Mouse (Mus musculus) bone marrow, adult 2 months (tissue): ENCODE measurements around the gene Arid4a. TPM values are rescaled to one million over a fixed set of nuclear protein-coding genes. Genes with fewer than 3 reads are reported as not detected.
A peak's percentile ranks its signal among the peaks of the same experiment; 100 is the strongest.
"Not testable (repeated sequence)": the region's sequence is repeated elsewhere in the genome, so short reads cannot be mapped to it uniquely, and the experiment has no call there.

Experiments
- H3K27ac ChIP-seq: fragments of 200-500 bp; 2 replicates; pipeline ENCODE4 v1.5.1; 2012; ENCODE audit warnings: low read depth, mild to moderate bottlenecking, control low read depth, inconsistent platforms, low read length; ENCODE audit not compliant: control insufficient read depth, poor library complexity, insufficient read depth
- H3K4me1 ChIP-seq: fragments of 200-500 bp; 2 replicates; pipeline ENCODE4 v1.6.1; 2011; ENCODE audit warnings: low read length; ENCODE audit not compliant: control insufficient read depth, insufficient read depth
- H3K4me3 ChIP-seq: fragments of 200-500 bp; replicated peaks from 2 replicates; pipeline ENCODE3; 2011; ENCODE audit warnings: mild to moderate bottlenecking, low read depth, low read length, control low read depth; ENCODE audit not compliant: control insufficient read depth
- CTCF ChIP-seq: fragments of 200-500 bp; IDR thresholded peaks from 2 replicates; pipeline ENCODE4 v1.5.1; 2011; ENCODE audit warnings: low read length, control low read depth; ENCODE audit not compliant: control insufficient read depth, insufficient read depth
- POLR2A ChIP-seq: fragments of 200-500 bp; IDR thresholded peaks from 2 replicates; pipeline ENCODE4 v1.6.1; 2011; ENCODE audit warnings: low read depth, mild to moderate bottlenecking, control low read depth, low read length, borderline replicate concordance; ENCODE audit not compliant: control insufficient read depth
- WGBS: fragments of 180-500 bp; shearing (Covaris S2); methylation state at CpG from one replicate; pipeline ENCODE4 v1.1.7; 2018; 5-methylcytosine and 5-hydroxymethylcytosine counted together
- polyA plus RNA-seq: library from polyadenylated mRNA; stranded (reverse); fragments of >200 nt; gene quantifications from 2 replicates; pipeline ENCODE4 v1.2.4, GENCODE M21; 2011; ENCODE audit warnings: low replicate concordance; ENCODE audit not compliant: missing spikeins, insufficient read depth, insufficient read length

The Arid4a gene
- polyA plus RNA-seq, 1 experiment = 58.7 TPM

DNA sequence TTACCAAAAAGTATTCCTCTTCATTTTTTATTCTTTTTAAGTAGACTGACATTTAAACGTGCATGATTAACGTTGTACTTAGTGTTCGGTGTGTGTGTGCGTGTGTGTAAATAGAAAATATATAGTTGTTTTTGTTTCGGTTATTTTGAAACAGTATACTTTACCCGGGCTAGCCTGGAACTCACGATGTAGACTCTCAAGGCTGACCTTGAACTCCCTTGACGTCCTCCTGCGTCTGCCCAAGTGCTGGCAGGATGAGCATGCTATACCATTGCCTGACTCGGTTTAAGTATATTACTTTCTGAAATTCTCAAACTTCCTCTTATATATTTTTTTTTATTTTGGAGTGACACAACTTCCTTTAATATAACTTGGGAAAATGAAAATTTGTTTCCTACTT is 2.0 kb downstream of the Arid4a start:
- Histone ChIP-seq H3K27ac (no peak overlapping the region), H3K4me3 (no peak overlapping the region), H3K4me1 (no peaks in the 10 kb centered on the region; the same call in 1 of the 2 replicates)
- 28% methylated on average over 10 of the region's 10 CpGs for WGBS
- TF ChIP-seq POLR2A (no peak), CTCF (no peak)

DNA sequence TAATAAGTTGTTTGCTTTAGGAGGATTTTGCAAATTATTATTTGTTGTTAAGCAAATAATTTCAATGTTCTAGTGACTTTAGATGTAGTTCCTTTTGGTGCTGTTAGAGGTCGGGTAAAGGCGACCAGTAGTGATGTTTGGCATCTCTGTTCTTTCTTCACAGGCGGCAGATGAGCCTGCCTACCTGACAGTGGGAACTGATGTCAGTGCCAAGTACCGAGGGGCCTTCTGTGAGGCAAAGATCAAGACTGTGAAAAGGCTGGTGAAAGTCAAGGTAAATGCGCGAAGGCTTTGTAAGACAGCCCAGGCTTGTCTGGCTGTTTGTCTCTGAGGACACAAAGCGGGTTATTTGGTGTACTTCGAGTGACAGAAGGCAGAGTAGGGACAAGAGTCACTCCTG is 3.4 kb downstream of the Arid4a start:
- Histone ChIP-seq H3K4me1 (no peaks in the 10 kb centered on the region; the same call in 1 of the 2 replicates), H3K27ac (no peak overlapping the region), H3K4me3 (no peak overlapping the region)
- TF ChIP-seq CTCF (no peak), POLR2A (no peak)
- WGBS = 89% methylated on average over 8 of the region's 8 CpGs

DNA sequence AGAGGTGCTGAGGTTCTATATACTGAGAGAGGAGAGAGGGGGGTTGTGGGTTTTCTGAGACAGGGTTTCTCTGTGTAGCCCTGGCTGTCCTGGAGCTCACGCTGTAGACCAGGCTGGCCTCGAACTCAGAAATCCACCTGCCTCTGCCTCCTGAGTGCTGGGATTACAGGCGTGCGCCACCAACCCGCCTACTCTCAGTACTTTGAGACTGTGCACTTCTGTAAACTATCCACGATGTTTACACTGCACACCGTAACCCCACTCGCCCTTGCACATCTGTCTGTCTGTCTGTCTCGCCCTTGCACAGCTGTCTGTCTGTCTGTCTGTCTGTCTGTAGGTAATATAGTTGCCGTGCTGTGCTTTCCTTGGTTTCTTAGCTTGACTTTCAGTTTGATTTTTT is 8.6 kb downstream of the Arid4a start:
- Histone ChIP-seq H3K4me3 (no peak overlapping the region), H3K27ac (no peak overlapping the region), H3K4me1 (no peaks in the 10 kb centered on the region)
- no peak for TF ChIP-seq CTCF
- TF ChIP-seq POLR2A = no peak
- WGBS = 93% methylated on average over 10 of the region's 10 CpGs

DNA sequence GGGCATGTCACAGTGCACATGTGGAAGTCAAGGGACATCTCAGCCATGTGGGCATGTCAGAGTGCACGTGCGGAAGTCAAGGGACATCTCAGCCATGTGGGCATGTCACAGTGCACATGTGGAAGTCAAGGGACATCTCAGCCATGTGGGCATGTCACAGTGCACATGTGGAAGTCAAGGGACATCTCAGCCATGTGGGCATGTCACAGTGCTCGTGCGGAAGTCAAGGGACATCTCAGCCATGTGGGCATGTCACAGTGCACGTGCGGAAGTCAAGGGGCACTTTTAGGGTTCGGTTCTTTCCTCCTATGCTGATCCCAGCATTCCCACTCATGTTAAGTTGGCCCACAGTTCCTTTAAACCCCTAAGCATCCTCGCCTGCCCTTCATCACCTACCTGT is 12.5 kb downstream of the Arid4a start:
- not testable (repeated sequence) for H3K27ac ChIP-seq, H3K4me1 ChIP-seq, H3K4me3 ChIP-seq
- 91% methylated on average over 8 of the region's 8 CpGs for WGBS

DNA sequence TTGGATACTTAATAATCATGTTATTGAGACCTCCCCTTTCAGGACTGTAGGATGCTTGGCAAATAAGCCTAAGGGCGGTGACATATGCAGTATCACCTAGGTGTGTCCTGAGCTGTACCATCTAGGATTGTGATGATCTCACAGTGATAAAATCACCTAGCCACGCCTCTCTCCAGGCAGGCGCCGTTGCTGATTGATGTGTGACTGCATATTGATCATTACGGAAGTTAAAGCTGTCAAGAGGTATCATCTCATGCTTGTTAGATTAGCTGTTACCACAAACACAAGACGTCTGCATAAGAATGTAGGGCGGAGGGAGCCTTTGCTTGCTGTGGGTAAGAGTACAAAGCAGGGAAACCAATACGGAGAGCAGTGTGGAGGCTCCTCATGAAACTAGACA is 14.5 kb downstream of the Arid4a start:
- H3K27ac ChIP-seq = no peak overlapping the region
- no peaks in the 10 kb centered on the region for H3K4me1 ChIP-seq
- H3K4me3 ChIP-seq = no peak overlapping the region
- TF ChIP-seq CTCF (no peak), POLR2A (no peak)
- 87% methylated on average over 8 of the region's 8 CpGs for WGBS

DNA sequence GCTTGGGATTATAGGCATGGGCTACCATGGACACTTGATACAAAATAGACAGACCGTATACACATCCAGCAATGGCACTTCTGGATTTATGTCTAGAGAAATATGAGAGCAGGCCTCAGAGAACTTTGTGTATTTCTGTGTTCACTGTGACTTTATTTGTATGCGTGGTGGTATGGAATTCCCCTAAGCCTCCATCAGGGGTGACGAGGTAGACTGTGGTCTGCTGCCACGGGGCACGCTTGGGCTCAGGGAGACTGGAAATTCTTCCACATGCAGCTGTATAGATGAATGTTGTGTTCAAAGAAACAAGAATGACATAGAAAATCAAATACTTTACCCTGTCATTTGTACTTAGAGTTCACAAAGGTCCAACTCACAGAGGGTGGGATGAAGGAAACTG is 14.9 kb downstream of the Arid4a start:
- no peak overlapping the region for H3K27ac ChIP-seq
- 92% methylated on average over 5 of the region's 5 CpGs for WGBS
- TF ChIP-seq POLR2A (no peak), CTCF (no peak)
- no peaks in the 10 kb centered on the region for H3K4me1 ChIP-seq
- no peak overlapping the region for H3K4me3 ChIP-seq

DNA sequence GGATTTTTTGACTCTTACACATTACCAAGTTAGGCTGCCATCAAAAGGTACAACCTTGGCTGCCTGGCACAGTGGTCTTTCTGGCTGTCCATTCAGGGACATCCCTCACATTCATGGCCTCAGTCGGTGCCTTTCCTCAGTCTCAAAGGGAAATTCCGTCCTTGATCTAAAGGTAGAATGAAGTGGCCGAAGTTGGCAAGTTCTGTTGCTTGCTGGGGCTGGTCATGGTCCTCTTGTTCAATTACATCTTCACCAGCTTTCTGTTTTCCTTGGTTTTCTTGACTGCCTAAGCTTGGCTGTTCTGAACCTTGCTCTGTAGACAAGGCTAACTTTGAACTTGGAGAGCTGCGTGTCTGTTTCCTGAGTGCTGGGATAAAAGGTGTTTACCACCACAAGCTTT is 20.0 kb downstream of the Arid4a start:
- WGBS = 91% methylated on average over 4 of the region's 4 CpGs
- TF ChIP-seq CTCF = no peak
- no peak for TF ChIP-seq POLR2A

DNA sequence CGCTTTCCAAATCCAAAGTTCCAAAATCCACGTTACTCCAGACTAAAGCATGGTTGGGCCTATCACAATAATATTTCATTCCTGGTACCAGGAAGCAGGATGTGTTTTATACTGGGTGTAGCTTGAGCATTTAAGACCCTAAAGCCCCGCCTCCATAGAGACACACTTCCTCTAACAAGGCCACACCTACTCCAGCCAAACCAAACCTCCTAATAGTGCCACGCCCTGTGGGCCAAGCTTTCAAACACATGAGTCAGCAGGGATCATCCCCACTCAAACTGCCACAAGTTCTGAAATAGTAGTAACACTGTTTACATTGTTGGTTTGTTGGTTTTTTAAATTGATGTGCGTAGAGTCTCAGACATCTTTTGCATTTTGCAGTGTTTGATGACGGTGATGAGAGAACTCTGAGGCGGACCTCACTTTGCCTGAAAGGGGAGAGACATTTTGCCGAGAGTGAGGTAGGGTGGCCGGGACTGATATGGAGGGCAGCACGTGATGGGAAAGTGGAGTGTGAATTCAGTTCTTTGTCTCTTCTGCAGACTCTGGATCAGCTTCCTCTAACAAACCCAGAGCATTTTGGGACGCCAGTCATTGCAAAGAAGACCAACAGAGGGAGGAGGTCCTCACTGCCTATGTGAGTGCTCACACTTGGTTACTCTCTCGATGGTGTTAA is 21.1 kb downstream of the Arid4a start:
- 89% methylated on average over 12 of the region's 12 CpGs for WGBS
- Histone ChIP-seq H3K27ac (no peak overlapping the region), H3K4me1 (peaks cover 2% of the 10 kb centered on the region; the same call in 1 of the 2 replicates), H3K4me3 (no peak overlapping the region)
- TF ChIP-seq CTCF = no peak
- no peak for TF ChIP-seq POLR2A

More for the DNA sequence above, 20.0 kb downstream of the Arid4a start:
- Histone ChIP-seq H3K4me1 (peaks cover 2% of the 10 kb centered on the region; the same call in 1 of the 2 replicates), H3K4me3 (no peak overlapping the region), H3K27ac (no peak overlapping the region)

DNA sequence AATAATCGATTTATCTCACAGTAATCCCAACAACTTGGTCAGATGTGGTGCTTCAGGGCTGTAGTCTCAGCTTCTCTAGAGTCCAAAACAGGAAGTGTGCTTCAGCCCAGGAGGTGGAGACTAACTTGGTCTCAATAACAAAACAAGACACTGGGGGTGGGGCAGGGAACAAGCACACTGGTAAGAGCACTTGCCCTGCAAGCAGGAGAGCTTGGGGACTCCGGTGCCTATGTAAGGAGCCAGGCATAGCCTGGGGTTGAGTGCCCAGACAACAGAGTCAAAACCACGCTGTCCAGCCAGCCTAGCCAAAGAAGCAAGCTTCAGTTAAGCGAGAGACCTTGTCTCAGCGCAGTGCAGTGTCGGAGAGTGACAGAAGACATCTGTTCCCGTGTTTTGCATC is 24.7 kb downstream of the Arid4a start:
- Histone ChIP-seq H3K27ac (peak overlapping the region; percentile 0; the same call in 1 of the 2 replicates), H3K4me1 (peaks cover 2% of the 10 kb centered on the region; the same call in 1 of the 2 replicates), H3K4me3 (no peak overlapping the region)
- TF ChIP-seq POLR2A = no peak
- whole genome bisulfite sequencing = 57% methylated on average over 7 of the region's 7 CpGs
